Mouse (Mus musculus): ENCODE results near the gene Zbtb11.

DNA sequence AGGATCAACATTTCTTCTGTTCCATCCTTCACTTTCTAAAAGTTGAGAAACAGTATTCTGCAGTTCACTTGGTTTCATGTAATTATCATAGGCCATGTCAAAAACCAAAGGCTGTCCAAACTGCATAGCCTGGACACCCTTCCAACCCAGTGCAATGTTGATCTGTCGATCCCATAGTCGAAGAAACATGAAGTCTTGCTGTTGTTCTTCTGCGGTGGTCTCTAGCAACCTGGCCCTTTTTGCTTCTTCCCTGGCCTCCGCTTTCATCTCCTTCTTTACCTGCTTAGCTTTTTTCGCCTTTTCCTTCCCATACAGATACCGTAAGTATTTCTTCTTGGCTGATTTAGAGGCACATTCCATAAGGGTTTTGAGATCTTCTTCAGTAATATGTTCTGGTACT, 60.9 kb downstream of the Zbtb11 start:
- TF ChIP-seq MAFK (IDR thresholded peaks at IDR 0.05; ENCODE audit: insufficient read depth, low read depth, low read length) = no peak
- TF ChIP-seq ZC3H11A (IDR thresholded peaks at IDR 0.05; ENCODE audit: borderline replicate concordance, low read depth, low read length) = no peak
- no peak for TF ChIP-seq CHD2 (IDR thresholded peaks at IDR 0.05; ENCODE audit: low read depth, low read length)

Measured in ES-E14 (cell line).